Mouse (Mus musculus) mesoderm, embryonic 11.5 days (tissue): ENCODE measurements around the gene Olfr1039.
"Not testable (repeated sequence)": the region's sequence is repeated elsewhere in the genome, so short reads cannot be mapped to it uniquely, and the experiment has no call there.

Source experiments
- DNase-seq: peaks from one replicate; pipeline ENCODE4 v3.0.0-alpha.2; 2012; ENCODE audit warnings: low read depth, low spot score

The Olfr1039 gene

GRCm38 (mm10) chr2:86135828-86136227 lies at the start of gene Olfr1039:
Gene Olfr1039 (minus strand): TSS chr2:86135928.
- no peak for DNase-seq

- no peak for DNase-seq
Measured at GRCm38 (mm10) chr2:86179950-86180349, 44.2 kb upstream of the Olfr1039 start.

GRCm38 (mm10) chr2:86177720-86178119 lies 42.0 kb upstream of the Olfr1039 start, which contains the start of gene Olfr1044:
Gene Olfr1044 (minus strand): TSS chr2:86177820.
- DNase-seq: no peak

DNA sequence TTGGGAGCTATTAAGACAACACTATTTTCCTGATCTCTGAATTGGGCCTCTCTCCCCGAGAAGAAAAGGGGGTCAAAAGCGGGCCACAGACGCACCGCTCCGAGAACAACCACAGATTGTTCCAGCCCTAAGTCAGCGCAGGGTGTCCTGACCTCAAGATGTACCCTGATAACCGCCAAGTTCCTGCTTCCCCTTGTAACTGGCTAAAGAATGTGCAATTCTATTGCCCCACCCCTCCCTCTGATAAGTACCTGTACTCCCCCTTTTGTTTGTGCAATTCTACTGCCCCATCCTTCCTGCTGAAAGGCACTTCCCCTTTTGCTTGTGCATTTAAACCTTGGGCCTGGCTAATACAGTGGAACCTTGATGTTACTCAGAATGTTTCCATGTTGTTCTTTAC lies 39.7 kb upstream of the Olfr1039 start:
- not testable (repeated sequence) for DNase-seq

GRCm38 (mm10) chr2:86167422-86167821 lies 31.7 kb upstream of the Olfr1039 start, which contains the start of gene Olfr1043:
Gene Olfr1043 (minus strand): TSS chr2:86167522.
- no peak for DNase-seq

GRCm38 (mm10) chr2:86161738-86162137 lies 26.0 kb upstream of the Olfr1039 start, which contains the start of gene Olfr1042:
Gene Olfr1042 (minus strand): TSS chr2:86161838.
- no peak for DNase-seq

DNA sequence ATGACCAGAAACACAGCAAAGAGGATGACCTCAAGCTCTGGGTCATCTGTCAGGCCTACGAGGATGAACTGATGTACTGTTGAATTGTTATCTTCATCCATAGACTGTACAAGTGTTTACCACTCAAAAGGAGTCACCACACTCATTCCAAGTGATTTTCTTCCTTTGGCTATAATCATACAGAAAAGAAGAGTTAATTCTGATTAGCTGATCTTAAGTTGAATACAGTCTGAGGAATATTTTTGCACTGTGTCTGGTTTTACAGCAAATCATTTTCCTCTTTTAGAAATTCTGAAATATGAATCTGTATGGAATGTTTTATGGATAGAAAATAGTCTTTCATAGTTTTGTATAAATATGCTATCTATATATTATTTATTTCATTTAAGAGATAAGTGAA lies 10.9 kb upstream of the Olfr1039 start, which contains the start of gene Olfr1040:
Olfr1040 (minus strand) TSS at position 101 of the 400 bp plus-strand sequence.
- no peak for DNase-seq

DNA sequence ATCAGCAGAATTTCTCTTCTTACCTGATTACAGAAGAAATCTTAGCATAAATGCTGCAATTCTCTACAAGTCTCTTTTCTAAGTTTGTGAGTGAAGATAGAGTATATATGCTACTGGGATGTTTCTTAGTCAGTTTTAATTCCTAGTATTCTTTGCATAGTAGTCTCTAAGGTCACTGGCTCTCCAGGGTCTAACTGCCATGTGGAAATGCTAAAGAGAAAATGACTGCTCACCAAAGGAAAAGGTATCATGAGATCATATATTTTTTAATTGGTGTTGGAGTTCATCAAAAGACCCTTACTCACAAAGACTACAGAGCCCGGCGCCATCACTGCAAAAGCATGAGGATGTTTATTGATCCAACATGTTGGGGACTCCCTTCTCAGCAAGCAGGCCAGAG lies 48.4 kb downstream of the Olfr1039 start, which contains the start of gene Olfr1037:
Olfr1037 (minus strand) TSS at position 101 of the 400 bp plus-strand sequence.
- no peak for DNase-seq

DNA sequence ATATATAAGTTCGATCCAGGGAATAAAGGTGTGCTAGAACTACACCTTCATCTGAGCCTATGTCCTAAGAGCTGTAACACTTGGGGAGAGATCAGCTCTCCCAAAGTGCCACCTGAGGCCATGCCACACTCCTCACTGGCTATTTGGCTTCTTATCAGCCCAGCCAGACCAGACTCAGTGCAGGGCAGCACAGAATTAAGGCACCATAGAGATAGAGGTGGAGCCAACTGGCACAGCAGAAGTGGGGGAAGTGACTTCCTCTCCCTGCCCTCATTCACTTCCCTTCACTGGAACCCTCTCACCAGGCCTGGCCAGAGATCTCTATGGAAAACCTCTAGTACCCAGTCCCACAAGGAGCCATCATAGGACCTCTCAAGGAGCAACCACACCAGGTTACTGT lies 55.2 kb downstream of the Olfr1039 start:
- not testable (repeated sequence) for DNase-seq
